Mouse (Mus musculus) ES-Bruce4 (cell line): ENCODE results near the gene Terf2ip.

Experiments used
- CTCF ChIP-seq: IDR thresholded peaks from one replicate; pipeline ENCODE4 v1.8.1; 2011; ENCODE audit warnings: low read depth, low read length
- POLR2A ChIP-seq: IDR thresholded peaks from one replicate; pipeline ENCODE4 v1.8.1; 2011; ENCODE audit warnings: low read length; ENCODE audit not compliant: insufficient read depth

DNA sequence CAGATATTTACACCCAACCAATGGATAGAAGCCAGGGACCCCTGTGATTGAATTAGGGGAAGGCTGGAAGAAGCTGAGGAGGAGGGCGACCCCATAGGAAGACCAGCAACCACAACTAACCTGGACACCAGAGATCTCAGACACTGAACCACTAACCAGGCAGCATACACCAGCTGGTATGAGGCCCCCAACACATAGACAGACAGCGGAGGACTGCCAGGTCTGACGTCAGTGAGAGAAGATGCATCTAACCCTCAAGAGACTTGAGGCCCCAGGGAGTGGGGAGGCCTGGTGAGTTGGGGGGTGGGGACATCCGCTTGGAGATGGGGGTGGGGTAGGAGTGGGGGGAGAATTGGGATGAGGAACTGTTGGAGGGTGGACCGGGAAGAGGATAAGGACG is 19.5 kb downstream of the Terf2ip start:
- TF ChIP-seq CTCF = no peak
- no peak for TF ChIP-seq POLR2A
